Comparison of ENCODE assay signal across 32 mouse cellular contexts in the genomic region with DNA sequence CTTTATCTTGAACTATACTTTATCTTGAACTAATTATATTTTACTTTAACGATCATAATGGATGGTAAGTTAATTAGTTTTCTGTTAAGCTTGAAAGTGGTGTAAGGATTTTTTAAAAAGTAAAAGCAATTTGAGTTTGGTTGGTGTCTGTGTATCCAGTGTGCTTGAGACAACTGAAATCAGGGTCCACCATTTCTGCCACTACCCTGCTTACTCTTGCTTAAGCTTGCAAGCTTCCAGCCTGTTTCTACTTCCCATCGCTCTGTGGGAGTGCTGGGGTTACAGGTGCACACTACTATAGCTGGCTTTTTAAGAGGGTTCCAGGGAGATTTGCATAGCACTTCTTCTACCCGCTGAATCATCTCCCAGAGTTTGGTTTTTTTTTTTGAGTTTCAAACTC. TPM values are rescaled to one million over a fixed set of nuclear protein-coding genes. Genes with fewer than 3 reads are reported as not detected.
"Had no signal": no experiment of that assay in that cellular context is flagged by ENCODE, and none has a peak within 500 bp of the region (broad histone marks: within the 10 kb centered on the region; RNA-seq: fewer than 3 reads in every experiment).

No protein-coding gene starts in this region.

- H3K9me3 ChIP-seq: embryonic facial prominence, embryonic 10.5 days; embryonic facial prominence, embryonic 12.5 days; embryonic facial prominence, embryonic 13.5 days; embryonic facial prominence, embryonic 15.5 days; forebrain, embryonic 10.5 days; forebrain, embryonic 12.5 days; forebrain, embryonic 13.5 days; forebrain, embryonic 15.5 days had no signal

- H3K4me1 ChIP-seq: embryonic facial prominence, embryonic 10.5 days; embryonic facial prominence, embryonic 12.5 days; embryonic facial prominence, embryonic 15.5 days; forebrain, embryonic 12.5 days; forebrain, embryonic 13.5 days; forebrain, embryonic 15.5 days had no signal

- H3K4me2 ChIP-seq: embryonic facial prominence, embryonic 12.5 days; embryonic facial prominence, embryonic 13.5 days; embryonic facial prominence, embryonic 15.5 days; forebrain, embryonic 12.5 days; forebrain, embryonic 13.5 days; forebrain, embryonic 15.5 days had no signal

- DNase-seq: cerebellum, adult 9-10 months; cerebellum, adult 9-11 months; cerebellum, postnatal 10 days; cerebellum, postnatal 14 days; cerebellum, postnatal 25 days; cerebellum, postnatal 36 days; embryo, embryonic 11 days; forebrain, postnatal 0 days; gastrocnemius, adult 2 months; gastrocnemius, postnatal 10 days; gastrocnemius, postnatal 14 days; gastrocnemius, postnatal 25 days; gastrocnemius, postnatal 36 days; heart, adult 18-20 months; heart, adult 2 months had no signal

- H3K27ac ChIP-seq: embryonic facial prominence, embryonic 10.5 days; embryonic facial prominence, embryonic 12.5 days; embryonic facial prominence, embryonic 13.5 days; embryonic facial prominence, embryonic 15.5 days; forebrain, embryonic 10.5 days; forebrain, embryonic 12.5 days; forebrain, embryonic 13.5 days; forebrain, embryonic 15.5 days; gastrocnemius, adult 2 months; heart, adult 2 months had no signal

- H3K36me3 ChIP-seq: embryonic facial prominence, embryonic 10.5 days; embryonic facial prominence, embryonic 12.5 days; embryonic facial prominence, embryonic 13.5 days; embryonic facial prominence, embryonic 15.5 days; forebrain, embryonic 10.5 days; forebrain, embryonic 12.5 days; forebrain, embryonic 15.5 days had no signal

- H3K4me3 ChIP-seq: embryonic facial prominence, embryonic 10.5 days; embryonic facial prominence, embryonic 12.5 days; embryonic facial prominence, embryonic 13.5 days; embryonic facial prominence, embryonic 15.5 days; erythroblast, embryonic 14.5 days; forebrain, embryonic 10.5 days; forebrain, embryonic 12.5 days; forebrain, embryonic 13.5 days; forebrain, embryonic 15.5 days; gastrocnemius, adult 2 months; heart, adult 2 months had no signal

- H3K27me3 ChIP-seq: embryonic facial prominence, embryonic 12.5 days; embryonic facial prominence, embryonic 13.5 days; embryonic facial prominence, embryonic 15.5 days; forebrain, embryonic 12.5 days; forebrain, embryonic 13.5 days; forebrain, embryonic 15.5 days had no signal

- ATAC-seq: forebrain, embryonic 13.5 days; forebrain, embryonic 14.5 days; forebrain, embryonic 15.5 days; forebrain, embryonic 16.5 days; forebrain, postnatal 0 days had no signal

- H3K9ac ChIP-seq: embryonic facial prominence, embryonic 12.5 days; embryonic facial prominence, embryonic 13.5 days; embryonic facial prominence, embryonic 15.5 days; forebrain, embryonic 12.5 days; forebrain, embryonic 13.5 days; forebrain, embryonic 15.5 days; forebrain, postnatal 0 days had no signal

RNA-seq across cellular contexts. Expression of gene Mlana, which starts 11.8 kb away (rescaled TPM):
- total RNA-seq: common myeloid progenitor, adult 5-6 weeks; forebrain, postnatal 0 days; gastrocnemius, adult 18-20 months; gastrocnemius, adult 2 months; gastrocnemius, adult 8-10 months; gastrocnemius, postnatal 14 days; gastrocnemius, postnatal 25 days; granulocyte monocyte progenitor cell, adult 5-6 weeks had no signal
- polyA plus RNA-seq: cortical plate, adult 2 months; erythroblast, embryonic 14.5 days; forebrain, embryonic 12.5 days; forebrain, embryonic 13.5 days; forebrain, embryonic 14.5 days; forebrain, embryonic 15.5 days; forebrain, embryonic 16.5 days; forebrain, postnatal 0 days; gonadal fat pad, adult 2 months had no signal
